Mouse (Mus musculus) thymus, postnatal 25 days (tissue): ENCODE measurements around the gene Supt20.

ENCODE experiments used
- DNase-seq: peaks from one replicate; pipeline ENCODE4 v3.0.0; 2022

Supt20 gene

GRCm38 (mm10) chr3:54708972-54709371 is 16.4 kb downstream of the Supt20 start:
- DNase-seq: no peak

DNA sequence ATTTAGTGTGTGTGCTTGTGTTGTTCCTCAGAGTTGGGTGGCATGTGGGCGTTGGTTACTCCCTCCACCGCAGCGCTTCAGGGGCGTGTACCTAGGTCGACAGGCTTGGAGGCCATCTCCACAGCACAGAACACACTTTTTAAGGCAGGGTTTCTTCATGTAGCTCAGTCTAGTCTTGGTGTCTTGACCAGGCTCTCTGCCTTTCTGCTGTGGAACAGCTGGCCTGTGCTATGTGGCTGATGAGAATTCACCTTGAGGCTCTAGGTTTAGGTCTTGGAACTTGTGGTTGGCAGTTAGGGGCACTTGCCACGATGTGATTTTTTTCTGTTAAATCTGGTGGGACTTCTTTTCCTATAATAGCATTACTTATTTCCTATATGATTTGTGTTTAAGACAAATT is 21.6 kb downstream of the Supt20 start, which contains the start of gene Gm21958:
Gene Gm21958, minus strand, starts transcription at position 101 of the 400 bp plus-strand sequence.
- no peak for DNase-seq

DNA sequence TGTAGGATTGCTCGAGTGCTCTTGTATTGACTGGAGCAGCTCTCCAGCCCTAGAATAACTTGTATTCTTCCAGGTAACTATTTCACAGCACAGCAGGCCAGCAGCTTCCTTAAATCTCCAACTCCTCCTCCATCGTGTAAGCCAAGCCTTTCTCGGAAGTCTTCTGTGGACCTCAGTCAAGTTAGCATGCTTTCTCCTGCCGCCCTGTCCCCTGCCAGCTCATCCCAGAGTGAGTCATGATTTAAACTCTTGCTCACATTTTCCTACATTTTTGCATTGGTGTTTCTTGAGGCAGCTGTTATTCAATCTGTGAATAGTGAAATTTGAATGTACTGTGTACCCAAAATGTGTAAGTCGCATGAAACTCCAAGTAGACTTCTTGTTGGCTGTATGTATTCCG is 22.9 kb downstream of the Supt20 start:
- no peak for DNase-seq

DNA sequence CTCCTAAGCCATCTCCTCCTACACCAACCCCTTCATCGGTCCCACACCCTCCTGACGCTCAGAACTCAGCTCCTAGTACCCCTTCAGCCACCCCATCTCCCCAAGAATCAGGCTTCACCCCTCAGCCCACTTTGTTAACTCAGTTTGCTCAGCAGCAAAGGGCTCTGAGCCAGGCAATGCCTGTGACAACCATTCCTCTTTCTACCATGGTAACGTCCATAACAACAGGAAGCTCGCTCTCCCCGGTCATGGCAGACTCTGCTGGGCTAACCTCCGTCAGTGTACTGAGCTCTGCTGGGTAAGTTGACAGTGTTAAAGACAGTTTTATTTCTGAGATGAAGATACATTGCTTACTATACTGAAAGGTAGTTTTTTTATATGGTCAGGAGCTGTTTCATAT is 24.7 kb downstream of the Supt20 start:
- DNase-seq: no peak

GRCm38 (mm10) chr3:54718947-54719346 is 26.3 kb downstream of the Supt20 start:
- DNase-seq: no peak

DNA sequence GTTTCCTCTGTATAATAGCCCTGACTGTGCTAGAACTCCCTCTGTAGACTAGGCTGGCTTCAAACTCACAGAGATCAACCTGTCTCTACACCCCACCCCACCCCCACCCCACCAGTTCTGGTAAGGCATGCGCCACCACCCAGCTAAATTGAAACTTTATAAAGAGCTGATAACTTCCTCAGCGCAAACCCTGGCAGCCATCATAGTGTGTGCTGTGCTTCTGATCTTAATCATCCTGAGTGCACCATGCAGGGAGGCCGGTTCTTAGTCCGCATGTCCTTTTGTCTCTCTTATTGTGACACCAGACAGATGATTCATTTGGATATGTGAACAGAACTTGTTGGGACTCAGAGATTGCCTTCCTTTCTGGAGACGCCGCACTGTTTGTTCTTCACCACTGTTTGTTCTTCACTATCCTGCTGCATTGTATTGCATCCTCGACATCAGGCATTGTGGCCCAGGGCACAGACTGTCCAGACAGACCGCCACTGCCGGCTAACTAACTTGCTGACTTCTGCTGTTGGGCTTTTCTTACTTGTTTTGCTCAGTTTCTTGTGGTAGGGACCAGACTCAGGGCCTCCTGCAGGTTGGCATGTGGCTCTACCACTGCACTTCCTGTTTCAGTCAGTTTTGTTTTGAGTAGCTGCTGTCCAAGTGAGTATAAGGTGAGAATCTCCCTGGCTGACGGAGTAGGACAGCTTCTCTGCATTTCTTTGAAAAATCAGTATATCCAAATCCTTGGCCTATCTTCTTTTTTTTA is 31.3 kb downstream of the Supt20 start:
- peak; percentile 18 for DNase-seq

GRCm38 (mm10) chr3:54725344-54725743 is 32.7 kb downstream of the Supt20 start:
- DNase-seq: no peak

DNA sequence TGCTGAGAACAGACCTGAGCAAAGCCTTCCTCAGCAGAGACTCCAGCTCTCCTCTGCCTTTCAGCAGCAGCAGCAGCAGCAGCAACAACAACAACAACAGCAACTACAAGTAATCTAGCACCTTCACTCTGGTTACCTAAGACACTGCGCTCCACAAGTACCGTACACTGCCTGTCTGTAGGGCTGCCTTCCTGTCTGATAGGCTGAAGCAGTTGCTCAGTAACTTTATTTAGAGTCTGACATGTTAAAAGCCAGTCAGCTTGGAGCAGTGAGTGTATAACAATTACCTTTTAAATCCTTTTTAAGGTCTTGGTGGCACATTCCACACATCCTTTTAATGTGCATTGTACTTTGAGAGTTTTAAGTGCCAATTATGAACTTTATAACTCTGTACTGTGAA is 35.0 kb downstream of the Supt20 start:
- DNase-seq: no peak

DNA sequence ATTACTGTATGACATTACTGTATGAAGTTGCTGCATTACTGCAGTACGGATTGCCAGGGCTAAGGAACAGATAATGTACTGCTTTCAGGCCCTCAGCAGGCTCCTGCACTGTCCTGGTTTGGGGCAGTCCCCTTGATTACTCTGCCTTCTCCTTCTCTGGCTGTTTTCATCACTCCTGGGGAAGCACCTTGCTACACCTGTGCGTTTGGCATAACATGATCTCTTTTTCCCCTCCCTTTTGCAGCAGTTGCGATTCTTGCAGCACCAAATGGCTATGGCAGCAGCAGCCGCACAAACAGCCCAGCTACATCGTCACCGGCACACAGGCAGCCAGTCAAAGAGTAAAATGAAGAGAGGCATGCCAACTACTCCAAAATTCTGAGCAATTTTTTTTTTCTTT is 35.5 kb downstream of the Supt20 start:
- no peak for DNase-seq

DNA sequence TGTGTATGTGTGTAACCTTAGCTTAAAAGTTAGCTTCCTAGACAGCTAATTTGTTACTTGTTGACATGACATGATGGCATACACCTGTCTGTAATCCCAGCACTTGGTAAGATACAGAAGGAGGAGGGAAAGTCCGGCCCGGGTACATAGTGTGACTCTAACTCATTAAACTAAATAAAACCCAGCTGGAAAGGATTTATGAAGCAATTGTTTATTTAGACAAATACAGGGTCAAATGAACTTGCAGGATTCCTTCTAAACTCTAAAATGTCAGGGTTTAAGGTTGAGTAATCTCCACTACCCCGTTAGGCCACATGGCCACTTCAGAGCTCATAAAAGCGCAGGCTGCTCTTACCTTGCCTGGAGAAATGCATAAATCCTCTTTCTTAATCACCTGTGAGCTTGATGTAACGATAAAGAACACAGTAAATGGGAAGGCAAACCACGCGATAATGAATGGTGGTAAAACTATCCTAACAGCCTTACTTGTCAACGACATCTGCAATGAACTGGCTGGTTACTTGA is 39.1 kb downstream of the Supt20 start:
- no peak for DNase-seq

- no peak for DNase-seq
Observed at GRCm38 (mm10) chr3:54732371-54732770, 39.8 kb downstream of the Supt20 start.

- DNase-seq: peak; percentile 92
Observed at GRCm38 (mm10) chr3:54734411-54735246, 42.0 kb downstream of the Supt20 start.

GRCm38 (mm10) chr3:54735247-54736046 is 42.8 kb downstream of the Supt20 start, which contains the start of the genes Exosc8 and Alg5:
Gene Exosc8, minus strand, starts transcription at chr3:54735393.
Gene Alg5, plus strand, starts transcription at chr3:54735539.
- DNase-seq: peak; percentile 96

DNA sequence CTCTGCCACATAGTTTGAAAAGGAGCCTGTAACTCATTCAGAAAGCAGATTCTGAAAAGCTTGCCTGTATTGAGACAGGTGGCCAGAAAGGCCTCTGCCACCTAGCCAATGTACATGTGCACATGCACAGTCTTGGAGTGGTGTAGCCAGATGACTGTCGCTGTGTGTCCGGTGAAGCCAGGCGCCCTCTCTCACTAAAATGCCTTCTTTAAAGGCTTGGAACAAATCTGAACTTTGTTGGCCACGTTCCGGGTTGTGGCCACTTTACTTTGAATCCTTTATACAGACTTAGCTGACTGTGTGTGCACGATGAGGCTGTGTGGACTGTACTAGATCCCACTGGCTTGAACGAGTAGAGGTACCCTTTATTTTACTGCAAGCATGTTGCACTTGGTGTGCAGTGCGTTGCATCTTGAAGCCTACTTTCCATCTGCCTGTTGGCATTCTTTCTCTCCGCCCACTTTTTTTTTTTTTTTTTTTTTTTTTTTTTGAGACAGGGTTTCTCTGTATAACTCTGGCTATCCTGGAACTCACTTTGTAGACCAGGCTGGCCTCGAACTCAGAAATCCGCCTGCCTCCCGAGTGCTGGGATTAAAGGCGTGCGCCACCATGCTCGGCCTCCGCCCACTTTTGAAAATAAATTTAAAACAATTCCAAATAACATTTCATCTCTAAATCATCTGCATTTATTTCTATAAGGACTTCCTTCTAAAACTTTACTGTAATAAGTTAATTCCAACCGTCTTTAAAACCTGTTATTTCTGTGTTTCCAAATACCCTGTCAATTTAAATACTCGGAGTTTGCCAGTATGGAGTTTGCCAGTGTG is 43.7 kb downstream of the Supt20 start:
- DNase-seq: peak; percentile 26

DNA sequence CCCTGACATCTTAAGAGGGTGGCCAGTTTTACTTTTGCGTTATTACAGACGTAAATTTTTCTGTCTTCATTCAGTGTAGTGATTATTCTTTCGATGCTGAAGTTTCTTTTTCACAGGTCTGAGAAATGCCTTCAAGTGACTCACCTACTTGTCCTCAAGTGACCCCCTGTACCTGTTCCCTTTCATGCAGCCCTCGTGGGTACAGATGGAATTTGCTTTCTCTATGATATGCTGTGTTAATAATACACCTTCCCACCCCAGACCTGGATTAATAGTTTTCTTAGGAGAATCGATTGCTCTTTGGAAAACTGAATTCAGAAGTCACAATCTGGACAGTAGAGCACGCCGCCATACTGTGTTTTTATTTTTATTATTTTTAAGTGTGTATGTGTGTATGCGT is 44.7 kb downstream of the Supt20 start:
- DNase-seq: no peak

- no peak for DNase-seq
Observed at GRCm38 (mm10) chr3:54741965-54742364, 49.4 kb downstream of the Supt20 start.

- peak; percentile 36 for DNase-seq
Observed at GRCm38 (mm10) chr3:54745799-54746198, 53.2 kb downstream of the Supt20 start.

GRCm38 (mm10) chr3:54753411-54753810 is 60.8 kb downstream of the Supt20 start:
- no peak for DNase-seq

DNA sequence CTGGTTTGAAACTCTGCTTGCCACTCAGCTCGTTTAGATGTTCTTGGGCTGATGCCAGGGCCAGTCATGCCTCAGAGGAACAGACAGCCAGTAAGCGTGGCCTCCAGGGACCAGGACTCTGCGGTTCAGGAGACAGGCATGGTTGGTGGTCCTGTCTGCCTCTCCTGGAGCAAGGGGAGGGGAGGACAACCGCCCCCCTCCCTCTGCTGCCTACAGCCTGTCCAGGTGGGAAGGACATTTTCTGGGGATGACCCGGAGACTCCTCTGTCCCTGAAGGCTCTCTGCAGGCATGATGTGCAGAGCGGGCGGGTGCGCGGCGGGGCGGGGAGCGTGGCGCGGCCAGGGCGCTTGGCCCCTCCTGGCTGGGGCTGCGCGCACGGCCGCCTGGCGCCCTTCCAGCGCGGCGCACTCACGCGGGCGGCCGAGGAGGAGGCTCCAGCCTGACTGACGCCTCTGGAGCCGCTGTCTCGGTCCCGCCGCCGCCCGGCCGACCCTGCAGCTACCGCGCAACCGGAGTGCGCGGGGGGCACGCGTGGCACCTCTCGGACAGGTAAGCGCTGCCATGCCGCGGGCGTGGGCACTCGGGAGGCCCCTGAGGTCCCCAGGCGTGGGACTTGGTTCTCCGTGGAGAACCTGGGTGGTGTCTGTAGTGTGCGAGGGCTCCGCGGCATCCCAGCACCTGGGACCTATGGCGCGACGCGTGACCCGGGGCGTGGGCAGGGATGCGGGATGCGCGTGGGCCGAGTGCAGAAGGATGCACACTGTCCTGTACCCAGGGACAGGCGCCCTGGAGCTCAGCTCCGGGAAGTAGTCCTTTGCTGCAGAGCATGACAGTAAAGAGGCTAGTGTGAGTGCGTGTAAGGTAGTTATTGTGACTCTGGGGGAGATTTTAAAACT is 62.8 kb downstream of the Supt20 start, which contains the start of gene Smad9:
Gene Smad9, plus strand, starts transcription at position 438 of the 897 bp plus-strand sequence.
- DNase-seq: no peak

DNA sequence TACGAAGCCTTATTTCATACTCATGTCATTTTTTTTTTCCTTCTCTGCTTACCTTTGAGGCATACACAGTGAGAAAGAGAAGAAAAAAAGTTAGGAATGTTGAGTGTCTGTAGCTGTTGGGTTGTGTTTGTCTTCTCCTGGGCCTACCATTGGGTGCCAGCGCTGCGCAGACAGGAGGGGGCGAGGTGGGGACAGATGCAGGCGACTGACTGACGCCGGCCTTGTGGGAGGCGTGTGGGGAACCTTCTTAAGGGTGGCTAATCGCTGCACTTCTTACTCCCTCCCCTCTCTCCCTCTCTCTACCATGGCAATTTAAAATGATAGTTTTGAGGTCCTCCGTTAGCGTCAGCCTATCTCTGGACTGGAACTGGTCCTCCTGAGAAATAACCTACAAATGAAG is 63.5 kb downstream of the Supt20 start:
- DNase-seq: no peak

GRCm38 (mm10) chr3:54757446-54757845 is 64.8 kb downstream of the Supt20 start:
- DNase-seq: no peak
